Mouse (Mus musculus): ENCODE measurements around the gene Hoxc5. TPM values are rescaled to one million over a fixed set of nuclear protein-coding genes. Genes with fewer than 3 reads are reported as not detected.

The Hoxc5 gene
- polyA plus RNA-seq, 1 experiment from 2014 or later: 32.2 TPM

- Histone ChIP-seq H3K36me3 (replicated peaks; ENCODE audit: control insufficient read depth, insufficient read depth) (no peaks in the 10 kb centered on the region), H3K4me3 (replicated peaks; ENCODE audit: low read length) (0 out of 2 replicates have a peak overlapping the region, but pooled peaks have one; percentile 8), H3K4me2 (replicated peaks) (0 out of 2 replicates have a peak overlapping the region, but pooled peaks have one; percentile 9), H3K4me1 (replicated peaks; ENCODE audit: control insufficient read depth, insufficient read depth, low read length) (no peaks in the 10 kb centered on the region), H3K27ac (no peak overlapping the region), H3K9ac (no peak overlapping the region), H3K27me3 (ENCODE audit: control insufficient read depth, insufficient read depth, low read length) (peaks cover 99% of the 10 kb centered on the region), H3K9me3 (ENCODE audit: control insufficient read depth, low read length) (no peaks in the 10 kb centered on the region)
- DNase-seq (ENCODE audit: low spot score): peak; percentile 66
- no peak for ATAC-seq (ENCODE audit: low FRiP score)
- 3% methylated on average over 28 of the region's 30 CpGs for WGBS
Measured at GRCm38 (mm10) chr15:102965892-102966775, 1.1 kb upstream of the Hoxc5 start.

DNA sequence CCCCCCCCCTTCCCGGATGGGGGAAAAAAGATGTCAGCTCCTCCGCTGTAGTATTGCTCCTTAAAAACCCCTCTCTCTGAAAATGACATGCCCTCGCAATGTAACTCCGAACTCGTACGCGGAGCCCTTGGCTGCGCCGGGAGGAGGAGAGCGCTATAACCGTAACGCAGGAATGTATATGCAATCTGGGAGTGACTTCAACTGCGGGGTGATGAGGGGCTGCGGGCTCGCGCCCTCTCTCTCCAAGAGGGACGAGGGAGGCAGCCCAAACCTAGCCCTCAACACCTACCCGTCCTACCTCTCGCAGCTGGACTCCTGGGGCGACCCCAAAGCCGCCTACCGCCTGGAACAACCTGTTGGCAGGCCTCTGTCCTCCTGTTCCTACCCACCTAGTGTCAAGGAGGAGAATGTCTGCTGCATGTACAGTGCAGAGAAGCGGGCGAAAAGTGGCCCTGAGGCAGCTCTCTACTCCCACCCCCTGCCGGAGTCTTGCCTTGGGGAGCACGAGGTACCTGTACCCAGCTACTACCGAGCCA, 399 bp upstream of the Hoxc5 start, which contains the start of gene Hoxc10:
Gene Hoxc10 (plus strand): TSS at position 21 of the 536 bp plus-strand sequence.
- H3K36me3 ChIP-seq (replicated peaks; ENCODE audit: control insufficient read depth, insufficient read depth): no peaks in the 10 kb centered on the region
- peaks cover 99% of the 10 kb centered on the region for H3K27me3 ChIP-seq (ENCODE audit: control insufficient read depth, insufficient read depth, low read length)
- 0 out of 2 replicates have a peak within 1 kb of the TSS, but pooled peaks have one; percentile 8 for H3K4me3 ChIP-seq (replicated peaks; ENCODE audit: low read length)
- H3K27ac ChIP-seq: no peak within 1 kb of the TSS
- no peak within 1 kb of the TSS for H3K9ac ChIP-seq
- 2% methylated on average over 27 of the region's 27 CpGs for WGBS
- H3K4me1 ChIP-seq (replicated peaks; ENCODE audit: control insufficient read depth, insufficient read depth, low read length): no peaks in the 10 kb centered on the region
- DNase-seq (ENCODE audit: low spot score) (no peak), ATAC-seq (ENCODE audit: low FRiP score) (no peak)
- 0 out of 2 replicates have a peak within 1 kb of the TSS, but pooled peaks have one; percentile 9 for H3K4me2 ChIP-seq (replicated peaks)
- H3K9me3 ChIP-seq (ENCODE audit: control insufficient read depth, low read length): no peaks in the 10 kb centered on the region

DNA sequence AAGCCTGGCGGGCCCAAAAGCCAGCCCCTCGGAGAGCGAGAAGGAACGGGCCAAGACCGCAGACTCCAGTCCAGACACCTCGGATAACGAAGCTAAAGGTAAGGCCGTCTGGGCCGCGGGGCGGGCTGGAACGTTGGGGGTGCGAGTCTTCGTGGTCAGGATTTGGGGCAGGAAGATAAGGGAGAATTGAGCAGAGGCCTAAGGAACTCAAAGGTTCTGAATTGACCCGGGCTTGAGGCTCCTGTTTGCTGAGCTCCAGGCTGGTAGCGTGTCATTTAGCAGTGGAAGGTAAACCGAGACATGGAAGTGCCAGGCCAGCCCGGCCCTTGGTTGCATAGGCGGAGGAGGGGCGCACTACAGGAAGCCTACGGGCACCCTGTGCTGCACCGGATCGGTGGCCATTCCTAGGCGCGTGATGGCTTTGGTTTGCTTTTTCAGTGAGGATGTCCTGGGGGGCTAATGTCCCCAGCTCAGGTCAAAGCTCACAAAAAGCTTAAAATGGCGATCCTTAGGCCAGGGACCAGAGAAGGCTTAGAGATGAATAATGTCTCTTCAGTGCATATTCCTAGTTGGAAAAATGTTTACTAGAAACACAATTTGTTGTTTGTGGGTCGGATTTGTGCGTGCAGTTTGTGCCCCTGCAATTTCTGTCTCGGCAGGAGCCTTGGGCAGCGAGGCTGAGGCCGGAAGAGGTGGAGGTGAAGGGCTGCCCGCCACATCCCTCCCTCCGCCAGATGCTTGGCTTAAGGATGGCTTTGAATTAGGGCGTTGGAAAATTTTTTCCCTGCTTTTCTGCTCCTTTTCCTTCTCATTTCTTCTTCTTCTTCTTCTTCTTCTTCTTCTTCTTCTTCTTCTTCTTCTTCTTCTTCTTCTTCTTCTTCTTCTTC, 511 bp downstream of the Hoxc5 start:
- Histone ChIP-seq H3K36me3 (replicated peaks; ENCODE audit: control insufficient read depth, insufficient read depth) (no peaks in the 10 kb centered on the region), H3K27me3 (ENCODE audit: control insufficient read depth, insufficient read depth, low read length) (peaks cover 100% of the 10 kb centered on the region), H3K9me3 (ENCODE audit: control insufficient read depth, low read length) (no peaks in the 10 kb centered on the region), H3K27ac (no peak overlapping the region), H3K4me2 (replicated peaks) (no peak overlapping the region), H3K4me1 (replicated peaks; ENCODE audit: control insufficient read depth, insufficient read depth, low read length) (no peaks in the 10 kb centered on the region), H3K4me3 (replicated peaks; ENCODE audit: low read length) (no peak overlapping the region), H3K9ac (no peak overlapping the region)
- ATAC-seq (ENCODE audit: low FRiP score): no peak
- WGBS: 3% methylated on average over 34 of the region's 34 CpGs
- no peak for DNase-seq (ENCODE audit: low spot score)

- no peak overlapping the region for H3K27ac ChIP-seq
- no peak for ATAC-seq (ENCODE audit: low FRiP score)
- peaks cover 100% of the 10 kb centered on the region for H3K27me3 ChIP-seq (ENCODE audit: control insufficient read depth, insufficient read depth, low read length)
Measured at GRCm38 (mm10) chr15:102969296-102969695, 2.1 kb downstream of the Hoxc5 start.

GRCm38 (mm10) chr15:102970740-102971139, 3.5 kb downstream of the Hoxc5 start:
- WGBS: 3% methylated on average over 12 of the region's 12 CpGs
- ATAC-seq (ENCODE audit: low FRiP score): no peak

More at GRCm38 (mm10) chr15:102969296-102969695, 2.1 kb downstream of the Hoxc5 start:
- no peaks in the 10 kb centered on the region for H3K36me3 ChIP-seq (replicated peaks; ENCODE audit: control insufficient read depth, insufficient read depth)
- no peak overlapping the region for H3K9ac ChIP-seq
- DNase-seq (ENCODE audit: low spot score): no peak
- no peaks in the 10 kb centered on the region for H3K4me1 ChIP-seq (replicated peaks; ENCODE audit: control insufficient read depth, insufficient read depth, low read length)
- no peak overlapping the region for H3K4me3 ChIP-seq (replicated peaks; ENCODE audit: low read length)
- no peaks in the 10 kb centered on the region for H3K9me3 ChIP-seq (ENCODE audit: control insufficient read depth, low read length)
- WGBS: 40% methylated on average over 1 of the region's 1 CpGs
- H3K4me2 ChIP-seq (replicated peaks): no peak overlapping the region

GRCm38 (mm10) chr15:102972254-102972653, 5.0 kb downstream of the Hoxc5 start:
- H3K4me3 ChIP-seq (replicated peaks; ENCODE audit: low read length): no peak overlapping the region
- H3K27ac ChIP-seq: no peak overlapping the region
- no peaks in the 10 kb centered on the region for H3K36me3 ChIP-seq (replicated peaks; ENCODE audit: control insufficient read depth, insufficient read depth)
- H3K4me1 ChIP-seq (replicated peaks; ENCODE audit: control insufficient read depth, insufficient read depth, low read length): no peaks in the 10 kb centered on the region
- H3K4me2 ChIP-seq (replicated peaks): no peak overlapping the region
- peaks cover 100% of the 10 kb centered on the region for H3K27me3 ChIP-seq (ENCODE audit: control insufficient read depth, insufficient read depth, low read length)
- no peak overlapping the region for H3K9ac ChIP-seq
- WGBS: 2% methylated on average over 21 of the region's 21 CpGs
- DNase-seq (ENCODE audit: low spot score) (no peak), ATAC-seq (ENCODE audit: low FRiP score) (no peak)
- H3K9me3 ChIP-seq (ENCODE audit: control insufficient read depth, low read length): no peaks in the 10 kb centered on the region

More at GRCm38 (mm10) chr15:102970740-102971139, 3.5 kb downstream of the Hoxc5 start:
- Histone ChIP-seq H3K9me3 (ENCODE audit: control insufficient read depth, low read length) (no peaks in the 10 kb centered on the region), H3K4me2 (replicated peaks) (no peak overlapping the region), H3K27ac (no peak overlapping the region), H3K36me3 (replicated peaks; ENCODE audit: control insufficient read depth, insufficient read depth) (no peaks in the 10 kb centered on the region), H3K4me1 (replicated peaks; ENCODE audit: control insufficient read depth, insufficient read depth, low read length) (no peaks in the 10 kb centered on the region), H3K9ac (no peak overlapping the region), H3K4me3 (replicated peaks; ENCODE audit: low read length) (no peak overlapping the region), H3K27me3 (ENCODE audit: control insufficient read depth, insufficient read depth, low read length) (peaks cover 100% of the 10 kb centered on the region)
- DNase-seq (ENCODE audit: low spot score): no peak

DNA sequence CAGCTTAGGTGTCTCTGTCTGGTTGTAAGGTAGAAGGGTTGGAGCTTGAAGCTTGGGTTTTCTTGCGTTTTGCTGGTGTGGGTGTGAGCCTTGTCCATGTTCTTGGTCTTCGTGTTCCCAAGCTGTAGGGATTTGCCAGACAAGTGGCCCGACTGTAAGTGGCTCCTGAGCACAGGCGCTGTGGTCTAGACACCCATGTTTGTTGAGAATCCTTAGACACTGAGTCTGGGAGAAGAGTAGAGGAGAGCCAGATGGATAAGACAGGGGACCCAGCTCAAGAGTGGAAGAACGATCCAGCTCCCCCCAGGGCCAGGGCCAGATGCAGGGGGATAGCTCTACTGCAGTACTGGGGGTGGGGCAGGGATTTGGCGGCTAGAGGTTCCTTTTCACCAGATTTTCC, 5.5 kb downstream of the Hoxc5 start:
- H3K27ac ChIP-seq: no peak overlapping the region
- no peak overlapping the region for H3K4me2 ChIP-seq (replicated peaks)
- H3K27me3 ChIP-seq (ENCODE audit: control insufficient read depth, insufficient read depth, low read length): peaks cover 100% of the 10 kb centered on the region
- H3K4me3 ChIP-seq (replicated peaks; ENCODE audit: low read length): no peak overlapping the region
- H3K36me3 ChIP-seq (replicated peaks; ENCODE audit: control insufficient read depth, insufficient read depth): no peaks in the 10 kb centered on the region
- ATAC-seq (ENCODE audit: low FRiP score) (no peak), DNase-seq (ENCODE audit: low spot score) (no peak)
- H3K9me3 ChIP-seq (ENCODE audit: control insufficient read depth, low read length): no peaks in the 10 kb centered on the region
- WGBS: 0% methylated on average over 6 of the region's 6 CpGs
- no peak overlapping the region for H3K9ac ChIP-seq
- no peaks in the 10 kb centered on the region for H3K4me1 ChIP-seq (replicated peaks; ENCODE audit: control insufficient read depth, insufficient read depth, low read length)

- H3K9me3 ChIP-seq (ENCODE audit: control insufficient read depth, low read length): no peaks in the 10 kb centered on the region
- H3K4me2 ChIP-seq (replicated peaks): no peak overlapping the region
- H3K27ac ChIP-seq: no peak overlapping the region
- ATAC-seq (ENCODE audit: low FRiP score) (no peak), DNase-seq (ENCODE audit: low spot score) (no peak)
- peaks cover 100% of the 10 kb centered on the region for H3K27me3 ChIP-seq (ENCODE audit: control insufficient read depth, insufficient read depth, low read length)
- no peak overlapping the region for H3K4me3 ChIP-seq (replicated peaks; ENCODE audit: low read length)
- no peak overlapping the region for H3K9ac ChIP-seq
- no peaks in the 10 kb centered on the region for H3K36me3 ChIP-seq (replicated peaks; ENCODE audit: control insufficient read depth, insufficient read depth)
- no peaks in the 10 kb centered on the region for H3K4me1 ChIP-seq (replicated peaks; ENCODE audit: control insufficient read depth, insufficient read depth, low read length)
- WGBS: 4% methylated on average over 7 of the region's 7 CpGs
Measured at GRCm38 (mm10) chr15:102975034-102975433, 7.8 kb downstream of the Hoxc5 start.

DNA sequence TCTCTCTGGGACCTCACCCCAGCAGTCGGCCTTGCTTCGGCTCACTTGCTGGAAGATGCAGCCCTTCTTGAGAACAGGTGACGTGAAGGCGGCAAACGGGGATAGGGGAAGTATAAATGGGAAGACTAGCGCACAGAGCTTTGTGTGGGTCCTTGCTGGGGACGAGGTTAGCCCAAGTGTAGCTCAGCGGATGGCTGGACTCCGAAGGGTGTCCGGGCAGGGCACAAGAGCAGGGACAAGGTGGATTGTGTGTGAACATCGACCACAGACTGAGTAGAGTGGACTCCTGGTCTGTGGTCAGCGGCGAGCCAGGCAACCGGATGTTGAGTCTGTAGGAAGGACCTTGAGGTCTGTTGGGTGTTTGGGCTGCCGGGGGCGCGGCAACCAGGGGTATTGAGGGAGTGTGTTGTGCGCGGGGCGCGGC, 8.5 kb downstream of the Hoxc5 start:
- Histone ChIP-seq H3K4me2 (replicated peaks) (no peak overlapping the region), H3K9me3 (ENCODE audit: control insufficient read depth, low read length) (no peaks in the 10 kb centered on the region), H3K27ac (no peak overlapping the region), H3K4me1 (replicated peaks; ENCODE audit: control insufficient read depth, insufficient read depth, low read length) (no peaks in the 10 kb centered on the region), H3K36me3 (replicated peaks; ENCODE audit: control insufficient read depth, insufficient read depth) (no peaks in the 10 kb centered on the region), H3K27me3 (ENCODE audit: control insufficient read depth, insufficient read depth, low read length) (peaks cover 100% of the 10 kb centered on the region), H3K9ac (no peak overlapping the region), H3K4me3 (replicated peaks; ENCODE audit: low read length) (no peak overlapping the region)
- WGBS: 2% methylated on average over 21 of the region's 21 CpGs
- ATAC-seq (ENCODE audit: low FRiP score): no peak
- no peak for DNase-seq (ENCODE audit: low spot score)
